Mouse (Mus musculus) erythroblast, embryonic 14.5 days (primary cell): ENCODE results near the gene Efcab5.

Experiments
- GATA1 ChIP-seq: IDR thresholded peaks from 2 replicates; pipeline ENCODE4 v1.6.1; 2012; ENCODE audit warnings: low read length, inconsistent platforms, mixed read lengths
- TAL1 ChIP-seq: IDR thresholded peaks from 3 replicates; pipeline ENCODE4 v1.6.1; 2012; ENCODE audit warnings: low read length, inconsistent platforms, mixed read lengths

- no peak for TF ChIP-seq GATA1
- no peak for TF ChIP-seq TAL1
Observed at GRCm38 (mm10) chr11:77196181-77197143, 7.7 kb upstream of the Efcab5 start.
